Mouse (Mus musculus): ENCODE results near the gene Olfr331.

DNA sequence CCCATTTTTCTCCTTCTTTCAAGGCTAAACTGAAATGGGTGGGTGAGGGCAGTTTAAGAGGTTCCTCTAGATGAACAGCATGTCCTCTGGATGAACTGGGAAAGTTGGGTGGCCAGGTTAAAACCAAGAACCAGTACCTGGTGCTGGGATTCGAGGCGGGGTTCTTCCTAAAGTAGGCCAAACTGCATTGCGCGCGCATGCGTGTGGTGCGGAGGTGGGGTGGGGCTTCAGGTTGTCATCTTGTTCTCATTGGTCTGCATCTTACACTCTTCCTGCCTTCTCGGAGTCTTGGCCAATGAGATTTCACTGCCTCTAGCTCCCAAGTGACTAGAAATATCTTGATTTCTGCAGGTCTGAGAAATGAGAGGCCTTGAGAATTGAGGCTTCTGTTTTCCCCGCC is 49.6 kb downstream of the Olfr331 start, which contains the start of gene Lypd9:
- TF ChIP-seq GATA1 (IDR thresholded peaks at IDR 0.05; ENCODE audit: borderline replicate concordance, low read length) (no peak), FLI1 (IDR thresholded peaks at IDR 0.05; ENCODE audit: low read length) (no peak)

Data from megakaryocyte, embryonic 14.5 days (primary cell).